Mouse (Mus musculus): ENCODE data around the gene Uqcr10. TPM values are rescaled to one million over a fixed set of nuclear protein-coding genes. Genes with fewer than 3 reads are reported as not detected.

Gene Uqcr10
- polyA plus RNA-seq (2014; fragmentation: Nextera tagmentation; extraction: Ambion mirVana): 495 and 649 TPM in 2 replicates

- H3K4me2 ChIP-seq (ENCODE audit: low read length): peak within 1 kb of the TSS; percentile 90
- H3K4me3 ChIP-seq (replicated peaks; ENCODE audit: low read depth, low read length): peak within 1 kb of the TSS; percentile 82
- peaks cover 12% of the 10 kb centered on the region for H3K36me3 ChIP-seq (ENCODE audit: control insufficient read depth, insufficient read depth, low read length)
- H3K27ac ChIP-seq (replicated peaks; ENCODE audit: low read depth, low read length): peak within 1 kb of the TSS; percentile 70; the same call in 1 of the 2 replicates
- peak within 1 kb of the TSS; percentile 68 for H3K9ac ChIP-seq (replicated peaks; ENCODE audit: low read length)
- H3K27me3 ChIP-seq (ENCODE audit: control insufficient read depth, insufficient read depth, low read length): no peaks in the 10 kb centered on the region
- under 1% methylated on average over 47 of the region's 47 CpGs for WGBS
- ATAC-seq (ENCODE audit: low FRiP score, low TSS enrichment): peak; percentile 95
- DNase-seq: peak; percentile 97
- peaks cover 16% of the 10 kb centered on the region for H3K4me1 ChIP-seq (ENCODE audit: control insufficient read depth, insufficient read depth, low read length)
- no peaks in the 10 kb centered on the region for H3K9me3 ChIP-seq (ENCODE audit: control insufficient read depth, low read length)
Measured at GRCm38 (mm10) chr11:4704072-4704964, at the start of gene Uqcr10, which contains the start of gene Zmat5. Gene Uqcr10 (minus strand): TSS chr11:4704342. Gene Zmat5 (plus strand): TSS chr11:4704678.

- H3K4me3 ChIP-seq (replicated peaks; ENCODE audit: low read depth, low read length): no peak overlapping the region
- WGBS: 28% methylated on average over 10 of the region's 10 CpGs
- DNase-seq (no peak), ATAC-seq (ENCODE audit: low FRiP score, low TSS enrichment) (no peak)
- H3K9me3 ChIP-seq (ENCODE audit: control insufficient read depth, low read length): no peaks in the 10 kb centered on the region
- no peak overlapping the region for H3K4me2 ChIP-seq (ENCODE audit: low read length)
- H3K27ac ChIP-seq (replicated peaks; ENCODE audit: low read depth, low read length): no peak overlapping the region
- peaks cover 22% of the 10 kb centered on the region for H3K27me3 ChIP-seq (ENCODE audit: control insufficient read depth, insufficient read depth, low read length)
- 0 out of 2 replicates have a peak, but pooled peaks cover 7% of the 10 kb centered on the region for H3K4me1 ChIP-seq (ENCODE audit: control insufficient read depth, insufficient read depth, low read length)
- H3K36me3 ChIP-seq (ENCODE audit: control insufficient read depth, insufficient read depth, low read length): no peaks in the 10 kb centered on the region
- no peak overlapping the region for H3K9ac ChIP-seq (replicated peaks; ENCODE audit: low read length)
Measured at GRCm38 (mm10) chr11:4752836-4753235, 48.7 kb upstream of the Uqcr10 start.

GRCm38 (mm10) chr11:4750263-4750662 lies 46.1 kb upstream of the Uqcr10 start:
- DNase-seq (peak; percentile 57), ATAC-seq (ENCODE audit: low FRiP score, low TSS enrichment) (no peak)
- Histone ChIP-seq H3K27me3 (ENCODE audit: control insufficient read depth, insufficient read depth, low read length) (peaks cover 42% of the 10 kb centered on the region), H3K27ac (replicated peaks; ENCODE audit: low read depth, low read length) (no peak overlapping the region), H3K4me2 (ENCODE audit: low read length) (no peak overlapping the region), H3K9ac (replicated peaks; ENCODE audit: low read length) (no peak overlapping the region), H3K4me3 (replicated peaks; ENCODE audit: low read depth, low read length) (no peak overlapping the region), H3K4me1 (ENCODE audit: control insufficient read depth, insufficient read depth, low read length) (peaks cover 14% of the 10 kb centered on the region), H3K9me3 (ENCODE audit: control insufficient read depth, low read length) (no peaks in the 10 kb centered on the region), H3K36me3 (ENCODE audit: control insufficient read depth, insufficient read depth, low read length) (no peaks in the 10 kb centered on the region)
- WGBS: 9% methylated on average over 9 of the region's 9 CpGs

GRCm38 (mm10) chr11:4747285-4747684 lies 43.1 kb upstream of the Uqcr10 start:
- Histone ChIP-seq H3K9ac (replicated peaks; ENCODE audit: low read length) (peak overlapping the region; percentile 63), H3K27me3 (ENCODE audit: control insufficient read depth, insufficient read depth, low read length) (peaks cover 59% of the 10 kb centered on the region), H3K4me3 (replicated peaks; ENCODE audit: low read depth, low read length) (peak overlapping the region; percentile 56), H3K9me3 (ENCODE audit: control insufficient read depth, low read length) (no peaks in the 10 kb centered on the region), H3K27ac (replicated peaks; ENCODE audit: low read depth, low read length) (no peak overlapping the region), H3K36me3 (ENCODE audit: control insufficient read depth, insufficient read depth, low read length) (no peaks in the 10 kb centered on the region), H3K4me2 (ENCODE audit: low read length) (peak overlapping the region; percentile 99), H3K4me1 (ENCODE audit: control insufficient read depth, insufficient read depth, low read length) (peaks cover 9% of the 10 kb centered on the region)
- WGBS: under 1% methylated on average over 12 of the region's 12 CpGs
- no peak for DNase-seq
- ATAC-seq (ENCODE audit: low FRiP score, low TSS enrichment): 0 out of 2 replicates have a peak, but pooled peaks have one; percentile 9

- Histone ChIP-seq H3K9me3 (ENCODE audit: control insufficient read depth, low read length) (no peaks in the 10 kb centered on the region), H3K4me1 (ENCODE audit: control insufficient read depth, insufficient read depth, low read length) (peaks cover 9% of the 10 kb centered on the region), H3K27ac (replicated peaks; ENCODE audit: low read depth, low read length) (no peak within 1 kb of the TSS), H3K4me3 (replicated peaks; ENCODE audit: low read depth, low read length) (peak within 1 kb of the TSS; percentile 56), H3K27me3 (ENCODE audit: control insufficient read depth, insufficient read depth, low read length) (peaks cover 59% of the 10 kb centered on the region), H3K9ac (replicated peaks; ENCODE audit: low read length) (peak within 1 kb of the TSS; percentile 63), H3K36me3 (ENCODE audit: control insufficient read depth, insufficient read depth, low read length) (no peaks in the 10 kb centered on the region), H3K4me2 (ENCODE audit: low read length) (peak within 1 kb of the TSS; percentile 99)
- peak; percentile 57 for DNase-seq
- ATAC-seq (ENCODE audit: low FRiP score, low TSS enrichment): 0 out of 2 replicates have a peak, but pooled peaks have one; percentile 19
- WGBS: under 1% methylated on average over 63 of the region's 73 CpGs
Measured at GRCm38 (mm10) chr11:4746733-4747132, 42.6 kb upstream of the Uqcr10 start, which contains the start of gene Cabp7. Gene Cabp7 (minus strand): TSS chr11:4746778.

GRCm38 (mm10) chr11:4745969-4746368 lies 41.8 kb upstream of the Uqcr10 start:
- H3K4me2 ChIP-seq (ENCODE audit: low read length): peak overlapping the region; percentile 99
- no peaks in the 10 kb centered on the region for H3K36me3 ChIP-seq (ENCODE audit: control insufficient read depth, insufficient read depth, low read length)
- H3K9me3 ChIP-seq (ENCODE audit: control insufficient read depth, low read length): no peaks in the 10 kb centered on the region
- no peak overlapping the region for H3K27ac ChIP-seq (replicated peaks; ENCODE audit: low read depth, low read length)
- no peak for ATAC-seq (ENCODE audit: low FRiP score, low TSS enrichment)
- H3K27me3 ChIP-seq (ENCODE audit: control insufficient read depth, insufficient read depth, low read length): peaks cover 59% of the 10 kb centered on the region
- peak; percentile 75 for DNase-seq
- peak overlapping the region; percentile 63 for H3K9ac ChIP-seq (replicated peaks; ENCODE audit: low read length)
- under 1% methylated on average over 39 of the region's 39 CpGs for WGBS
- peak overlapping the region; percentile 56 for H3K4me3 ChIP-seq (replicated peaks; ENCODE audit: low read depth, low read length)
- peaks cover 9% of the 10 kb centered on the region for H3K4me1 ChIP-seq (ENCODE audit: control insufficient read depth, insufficient read depth, low read length)

GRCm38 (mm10) chr11:4744691-4745090 lies 40.5 kb upstream of the Uqcr10 start:
- Histone ChIP-seq H3K9me3 (ENCODE audit: control insufficient read depth, low read length) (no peaks in the 10 kb centered on the region), H3K27ac (replicated peaks; ENCODE audit: low read depth, low read length) (no peak overlapping the region), H3K27me3 (ENCODE audit: control insufficient read depth, insufficient read depth, low read length) (peaks cover 52% of the 10 kb centered on the region; the same call in 1 of the 2 replicates), H3K4me3 (replicated peaks; ENCODE audit: low read depth, low read length) (no peak overlapping the region), H3K9ac (replicated peaks; ENCODE audit: low read length) (no peak overlapping the region), H3K4me2 (ENCODE audit: low read length) (peak overlapping the region; percentile 99), H3K4me1 (ENCODE audit: control insufficient read depth, insufficient read depth, low read length) (peaks cover 9% of the 10 kb centered on the region), H3K36me3 (ENCODE audit: control insufficient read depth, insufficient read depth, low read length) (no peaks in the 10 kb centered on the region)
- DNase-seq: no peak
- WGBS: 65% methylated on average over 6 of the region's 6 CpGs
- no peak for ATAC-seq (ENCODE audit: low FRiP score, low TSS enrichment)

- H3K27me3 ChIP-seq (ENCODE audit: control insufficient read depth, insufficient read depth, low read length): peaks cover 22% of the 10 kb centered on the region; the same call in 1 of the 2 replicates
- DNase-seq: no peak
Measured at GRCm38 (mm10) chr11:4740785-4741184, 36.6 kb upstream of the Uqcr10 start.

More at GRCm38 (mm10) chr11:4740785-4741184, 36.6 kb upstream of the Uqcr10 start:
- no peak overlapping the region for H3K9ac ChIP-seq (replicated peaks; ENCODE audit: low read length)
- 0 out of 2 replicates have a peak, but pooled peaks cover 5% of the 10 kb centered on the region for H3K36me3 ChIP-seq (ENCODE audit: control insufficient read depth, insufficient read depth, low read length)
- H3K27ac ChIP-seq (replicated peaks; ENCODE audit: low read depth, low read length): no peak overlapping the region
- peaks cover 7% of the 10 kb centered on the region for H3K4me1 ChIP-seq (ENCODE audit: control insufficient read depth, insufficient read depth, low read length)
- H3K4me2 ChIP-seq (ENCODE audit: low read length): no peak overlapping the region
- H3K4me3 ChIP-seq (replicated peaks; ENCODE audit: low read depth, low read length): no peak overlapping the region
- H3K9me3 ChIP-seq (ENCODE audit: control insufficient read depth, low read length): no peaks in the 10 kb centered on the region
- 74% methylated on average over 5 of the region's 5 CpGs for WGBS
- ATAC-seq (ENCODE audit: low FRiP score, low TSS enrichment): no peak

Data from midbrain, embryonic 14.5 days (tissue).